Mouse (Mus musculus): ENCODE results near the gene Nat8f6.
"Not testable (repeated sequence)": the region's sequence is repeated elsewhere in the genome, so short reads cannot be mapped to it uniquely, and the experiment has no call there.

- TF ChIP-seq CTCF (IDR thresholded peaks at IDR 0.05; ENCODE audit: borderline replicate concordance, extremely low read depth, insufficient read depth, insufficient read length); POLR2A (IDR thresholded peaks at IDR 0.05; ENCODE audit: borderline replicate concordance, extremely low read depth, insufficient read depth, insufficient read length, poor library complexity, severe bottlenecking): not testable (repeated sequence)
Observed at GRCm38 (mm10) chr6:85837307-85837706, 16.6 kb upstream of the Nat8f6 start.
